ENCODE assay signal across 12 mouse cellular contexts in the genomic region with DNA sequence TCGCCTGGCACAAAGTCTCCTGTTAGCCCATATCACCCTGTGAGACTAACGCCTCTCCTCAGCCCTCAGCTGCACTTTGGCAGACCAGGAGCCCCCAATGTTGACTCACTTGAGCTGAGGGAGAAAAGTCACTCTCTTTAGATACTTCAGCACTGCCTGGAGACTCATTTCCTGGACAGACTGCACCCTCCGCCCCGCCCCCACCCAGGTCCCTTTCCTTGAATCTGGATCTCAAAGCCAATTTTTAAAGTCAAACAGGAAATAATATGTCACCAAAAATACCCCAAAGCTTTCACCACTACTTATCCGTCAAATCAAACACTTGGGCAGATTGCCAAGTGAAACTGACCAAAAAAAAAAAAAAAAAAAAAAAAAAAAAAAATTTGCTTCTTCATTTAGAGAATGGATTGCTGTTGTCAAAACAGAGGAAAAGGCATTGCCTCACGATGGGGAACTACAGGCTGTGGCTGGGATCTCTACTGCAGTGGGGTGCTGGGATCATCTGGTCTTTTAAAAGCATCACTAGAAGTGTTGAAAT. TPM values are rescaled to one million over a fixed set of nuclear protein-coding genes. Genes with fewer than 3 reads are reported as not detected.
DNase-seq lines count a peak whose midpoint lies in the region; ATAC-seq and TF ChIP-seq lines count a peak whose summit lies in the region.
"Had no signal": no experiment of that assay in that cellular context is flagged by ENCODE, and none has a peak within 500 bp of the region (broad histone marks: within the 10 kb centered on the region; RNA-seq: fewer than 3 reads in every experiment).

No protein-coding gene starts in this region.

- DNase-seq in spleen, adult 2 months (ENCODE audit: low read depth in 1 of 2, low spot score in 2 of 2): no peak
- no peak for DNase-seq in spleen, adult 12 weeks (ENCODE audit: low spot score)
- DNase-seq in lung, postnatal 14 days: peak; percentile 10
- no peak for DNase-seq in layer of hippocampus, postnatal 14 days (ENCODE audit: low spot score in 2 of 2)
- no peak for DNase-seq in gastrocnemius, postnatal 10 days
- DNase-seq in layer of hippocampus, adult 9-10 months (ENCODE audit: low spot score): no peak
- DNase-seq: cerebellum, adult 11 months; kidney, postnatal 10 days; thymus, postnatal 4 days had no signal

- 11% methylated on average over 6 of the region's 6 CpGs for WGBS in spleen, adult 2 months

- peak overlapping the region; percentile 10; the same call in 1 of the 2 replicates for H3K27ac ChIP-seq in spleen, adult 2 months (ENCODE audit: insufficient read depth, low read length)

- H3K4me3 ChIP-seq in spleen, adult 2 months (ENCODE audit: extremely low read depth, insufficient read depth, insufficient read length): no peak overlapping the region

- no peaks in the 10 kb centered on the region for H3K36me3 ChIP-seq in spleen, adult 2 months (ENCODE audit: control insufficient read depth, insufficient read depth, low read length)

- TF ChIP-seq CTCF in spleen, adult 2 months (IDR thresholded peaks at IDR 0.05; ENCODE audit: extremely low read depth, insufficient read depth, insufficient read length, insufficient replicate concordance): no peak

- H3K4me1 ChIP-seq in spleen, adult 2 months (ENCODE audit: control insufficient read depth, insufficient read depth, insufficient read length): peaks cover 20% of the 10 kb centered on the region

- peak; percentile 93 for ATAC-seq in common myeloid progenitor, adult 5-6 weeks (replicated peaks; ENCODE audit: low read depth, poor library complexity, severe bottlenecking)

- no peak for TF ChIP-seq POLR2A in spleen, adult 2 months (IDR thresholded peaks at IDR 0.05; ENCODE audit: low read depth, low read length)

- H3K27me3 ChIP-seq in spleen, adult 2 months (ENCODE audit: control insufficient read depth, insufficient read depth, low read length): no peaks in the 10 kb centered on the region

RNA-seq across cellular contexts. Expression of gene Ifnk, which starts 21.4 kb away (rescaled TPM):
- not detected in 2 replicates for polyA plus RNA-seq in spleen, adult 2 months (2012; rRNA removed)
- not detected in 2 replicates for total RNA-seq in common myeloid progenitor, adult 5-6 weeks (2017)
- not detected for total RNA-seq in layer of hippocampus, postnatal 14 days (2021)
- total RNA-seq in gastrocnemius, postnatal 10 days (2021): not detected
- total RNA-seq: gastrocnemius, adult 8-10 months had no signal
- polyA plus RNA-seq: limb, embryonic 14.5 days had no signal

RNA-seq across cellular contexts. Expression of gene Mob3b, which starts 26.8 kb away (rescaled TPM):
- polyA plus RNA-seq in spleen, adult 2 months (2012; rRNA removed): 2.3 and 2.8 TPM in 2 replicates
- 3.0 and 3.4 TPM in 2 replicates for total RNA-seq in common myeloid progenitor, adult 5-6 weeks (2017)
- 1 to 10 TPM; 9.0 to 9.3 TPM for total RNA-seq in layer of hippocampus, postnatal 14 days (2021)
- 1 to 10 TPM; 2.8 to 3.9 TPM for total RNA-seq in gastrocnemius, postnatal 10 days (2021)
